Mouse (Mus musculus) neural tube, embryonic 12.5 days (tissue): ENCODE data around the gene Kif11. TPM values are rescaled to one million over a fixed set of nuclear protein-coding genes. Genes with fewer than 3 reads are reported as not detected.

Experiments used
- ATAC-seq: fragments of 200-750 bp; cut with Nextera tagmentation; 2 replicates; pipeline ENCODE4 v1.8.0; 2017; ENCODE audit warnings: low read depth, mild to moderate bottlenecking, moderate TSS enrichment, moderate library complexity; ENCODE audit not compliant: low FRiP score
- H3K27ac ChIP-seq: fragments of 300-500 bp; sonication (generic); 2 replicates; pipeline ENCODE4 v1.5.1; 2016
- H3K27me3 ChIP-seq: fragments of 300-500 bp; sonication (generic); replicated peaks from 2 replicates; pipeline ENCODE4 v1.6.1; 2016; ENCODE audit warnings: mild to moderate bottlenecking
- H3K36me3 ChIP-seq: fragments of 300-500 bp; sonication (generic); 2 replicates; pipeline ENCODE4 v1.6.1; 2016; ENCODE audit warnings: mild to moderate bottlenecking
- H3K4me1 ChIP-seq: fragments of 300-500 bp; sonication (generic); 2 replicates; pipeline ENCODE4 v1.6.1; 2016
- H3K4me2 ChIP-seq: fragments of 300-500 bp; sonication (generic); replicated peaks from 2 replicates; pipeline ENCODE4 v1.6.1; 2016; ENCODE audit warnings: mild to moderate bottlenecking
- H3K4me3 ChIP-seq: fragments of 300-500 bp; sonication (generic); 2 replicates; pipeline ENCODE4 v1.5.1; 2016
- H3K9ac ChIP-seq: fragments of 300-500 bp; sonication (generic); 2 replicates; pipeline ENCODE4 v1.6.1; 2016; ENCODE audit warnings: mild to moderate bottlenecking
- H3K9me3 ChIP-seq: fragments of 300-500 bp; sonication (generic); 2 replicates; pipeline ENCODE4 v1.6.1; 2016; ENCODE audit warnings: mild to moderate bottlenecking
- WGBS: fragments of 180-500 bp; shearing (Covaris S2); methylation state at CpG from one replicate; pipeline ENCODE4 v1.1.7; 2016; 5-methylcytosine and 5-hydroxymethylcytosine counted together
- polyA plus RNA-seq: library from polyadenylated mRNA; unstranded; fragments of >200 nt; fragmentation: Nextera tagmentation; extraction: Ambion mirVana; gene quantifications from 2 replicates; pipeline ENCODE4 v1.2.1, GENCODE M21; 2016

Kif11 gene
- polyA plus RNA-seq, 1 experiment from 2014 or later = 47.8 TPM

DNA sequence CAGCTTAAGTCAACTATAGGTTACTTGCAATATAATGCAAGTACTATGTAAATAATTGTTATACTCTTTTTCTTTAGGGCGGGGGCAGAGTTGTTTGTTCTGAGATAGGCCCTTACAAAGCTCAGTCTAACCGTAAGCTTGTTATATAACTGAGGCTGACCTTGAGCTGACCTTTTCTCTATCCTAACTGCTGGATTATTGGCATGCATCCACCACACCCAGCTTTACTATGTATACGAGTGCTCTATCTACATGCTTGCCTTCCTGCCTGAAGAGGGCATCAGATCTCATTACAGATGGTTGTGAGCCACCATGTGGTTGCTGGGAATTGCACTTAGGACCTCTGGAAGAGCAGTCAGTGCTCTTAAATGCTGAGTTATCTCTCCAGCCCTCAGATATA lies 9.9 kb downstream of the Kif11 start:
- Histone ChIP-seq H3K27ac (no peak overlapping the region), H3K4me1 (no peaks in the 10 kb centered on the region), H3K36me3 (peaks cover 27% of the 10 kb centered on the region), H3K9me3 (no peaks in the 10 kb centered on the region), H3K4me3 (no peak overlapping the region), H3K9ac (no peak overlapping the region), H3K4me2 (no peak overlapping the region), H3K27me3 (no peaks in the 10 kb centered on the region)
- ATAC-seq = no peak
- 85% methylated on average over 3 of the region's 3 CpGs for WGBS

GRCm38 (mm10) chr19:37391869-37392268 lies 15.7 kb downstream of the Kif11 start:
- Histone ChIP-seq H3K4me3 (no peak overlapping the region), H3K4me2 (no peak overlapping the region), H3K27ac (no peak overlapping the region), H3K27me3 (no peaks in the 10 kb centered on the region), H3K9ac (no peak overlapping the region), H3K9me3 (no peaks in the 10 kb centered on the region), H3K4me1 (no peaks in the 10 kb centered on the region), H3K36me3 (peaks cover 49% of the 10 kb centered on the region)
- 100% methylated on average over 3 of the region's 3 CpGs for WGBS
- no peak for ATAC-seq

DNA sequence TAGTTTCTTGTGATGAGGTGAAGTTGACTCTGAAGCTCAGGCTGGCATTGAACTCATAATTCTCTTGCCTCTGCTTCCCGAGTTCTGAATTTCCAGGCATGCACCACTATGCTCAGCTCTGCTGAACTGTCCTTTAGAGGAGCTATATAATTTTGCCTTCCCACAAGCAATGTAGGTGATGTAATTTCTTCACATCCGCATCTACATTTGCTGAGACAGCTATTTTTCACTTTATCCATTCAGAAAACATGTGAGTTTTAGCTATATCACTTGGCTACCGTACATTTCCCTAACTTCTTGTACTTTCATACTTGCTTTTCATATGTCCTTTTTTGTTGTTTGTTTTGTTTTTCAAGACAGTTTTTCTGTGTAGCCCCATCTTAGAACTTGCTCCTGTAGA lies 20.1 kb downstream of the Kif11 start:
- Histone ChIP-seq H3K9me3 (no peaks in the 10 kb centered on the region), H3K4me3 (no peak overlapping the region), H3K36me3 (peaks cover 49% of the 10 kb centered on the region), H3K4me1 (no peaks in the 10 kb centered on the region), H3K27me3 (no peaks in the 10 kb centered on the region), H3K9ac (no peak overlapping the region), H3K4me2 (no peak overlapping the region), H3K27ac (no peak overlapping the region)
- ATAC-seq = no peak
- WGBS = 95% methylated on average over 3 of the region's 3 CpGs

GRCm38 (mm10) chr19:37400936-37401335 lies 24.7 kb downstream of the Kif11 start:
- no peak overlapping the region for H3K4me2 ChIP-seq
- H3K4me3 ChIP-seq = no peak overlapping the region
- WGBS = 68% methylated on average over 6 of the region's 6 CpGs
- H3K4me1 ChIP-seq = no peaks in the 10 kb centered on the region
- no peaks in the 10 kb centered on the region for H3K9me3 ChIP-seq
- peaks cover 50% of the 10 kb centered on the region for H3K36me3 ChIP-seq
- H3K27ac ChIP-seq = no peak overlapping the region
- H3K27me3 ChIP-seq = no peaks in the 10 kb centered on the region
- no peak overlapping the region for H3K9ac ChIP-seq
- ATAC-seq = no peak

DNA sequence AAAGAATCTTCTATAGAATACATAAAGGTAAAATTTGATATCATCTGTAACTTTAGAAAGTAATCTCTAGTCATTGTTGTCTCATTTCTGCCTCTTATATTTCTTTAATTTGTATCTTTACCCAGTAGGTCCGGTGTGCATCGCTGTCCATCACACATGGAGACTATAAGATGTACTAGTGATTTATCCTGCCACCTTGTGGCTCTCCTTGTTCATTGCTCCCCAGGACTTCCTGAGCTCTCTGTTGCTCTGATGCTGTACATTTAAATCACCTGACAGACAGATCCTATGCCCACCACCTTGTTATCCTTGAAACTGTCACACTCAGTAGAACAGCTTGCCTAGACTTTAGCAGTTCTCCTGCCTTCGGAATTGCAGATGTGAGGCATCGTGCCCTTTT lies 42.1 kb downstream of the Kif11 start:
- WGBS = 89% methylated on average over 4 of the region's 4 CpGs
- H3K9ac ChIP-seq = no peak overlapping the region
- H3K4me3 ChIP-seq = no peak overlapping the region
- no peaks in the 10 kb centered on the region for H3K4me1 ChIP-seq
- no peak for ATAC-seq
- H3K9me3 ChIP-seq = no peaks in the 10 kb centered on the region
- no peaks in the 10 kb centered on the region for H3K27me3 ChIP-seq
- no peak overlapping the region for H3K4me2 ChIP-seq
- peaks cover 43% of the 10 kb centered on the region for H3K36me3 ChIP-seq
- no peak overlapping the region for H3K27ac ChIP-seq

DNA sequence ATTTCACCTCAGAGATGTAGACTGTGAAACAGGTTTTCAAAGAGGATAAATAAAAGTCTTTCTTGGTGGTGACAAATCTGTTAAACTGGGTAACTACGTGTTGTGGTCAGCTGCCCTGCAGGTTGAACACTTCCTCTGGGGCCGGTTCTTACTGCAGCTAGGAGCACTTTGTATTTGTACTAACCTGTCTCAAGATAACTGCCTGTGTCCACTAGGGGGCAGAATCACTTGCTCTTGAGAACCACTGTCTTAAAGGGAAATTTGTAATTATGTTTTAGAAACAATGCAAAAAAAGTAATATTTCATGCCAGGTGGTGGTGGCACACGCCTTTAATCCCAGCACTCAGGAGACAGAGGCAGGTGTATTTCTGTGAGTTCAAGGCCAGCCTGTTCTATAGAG lies 43.4 kb downstream of the Kif11 start:
- no peaks in the 10 kb centered on the region for H3K4me1 ChIP-seq
- WGBS = 60% methylated on average over 3 of the region's 3 CpGs

GRCm38 (mm10) chr19:37428589-37428988 lies 52.4 kb downstream of the Kif11 start:
- H3K4me1 ChIP-seq = no peaks in the 10 kb centered on the region
- no peaks in the 10 kb centered on the region for H3K9me3 ChIP-seq
- H3K36me3 ChIP-seq = no peaks in the 10 kb centered on the region
- no peak overlapping the region for H3K9ac ChIP-seq
- no peak for ATAC-seq
- H3K27ac ChIP-seq = no peak overlapping the region
- H3K4me3 ChIP-seq = no peak overlapping the region
- H3K4me2 ChIP-seq = no peak overlapping the region
- H3K27me3 ChIP-seq = peaks cover 33% of the 10 kb centered on the region
- WGBS = 85% methylated on average over 5 of the region's 5 CpGs

More for the DNA sequence above, 43.4 kb downstream of the Kif11 start:
- no peak overlapping the region for H3K4me3 ChIP-seq
- H3K9ac ChIP-seq = no peak overlapping the region
- H3K27ac ChIP-seq = no peak overlapping the region
- H3K9me3 ChIP-seq = no peaks in the 10 kb centered on the region
- no peak for ATAC-seq
- peaks cover 35% of the 10 kb centered on the region for H3K36me3 ChIP-seq
- no peak overlapping the region for H3K4me2 ChIP-seq
- no peaks in the 10 kb centered on the region for H3K27me3 ChIP-seq

DNA sequence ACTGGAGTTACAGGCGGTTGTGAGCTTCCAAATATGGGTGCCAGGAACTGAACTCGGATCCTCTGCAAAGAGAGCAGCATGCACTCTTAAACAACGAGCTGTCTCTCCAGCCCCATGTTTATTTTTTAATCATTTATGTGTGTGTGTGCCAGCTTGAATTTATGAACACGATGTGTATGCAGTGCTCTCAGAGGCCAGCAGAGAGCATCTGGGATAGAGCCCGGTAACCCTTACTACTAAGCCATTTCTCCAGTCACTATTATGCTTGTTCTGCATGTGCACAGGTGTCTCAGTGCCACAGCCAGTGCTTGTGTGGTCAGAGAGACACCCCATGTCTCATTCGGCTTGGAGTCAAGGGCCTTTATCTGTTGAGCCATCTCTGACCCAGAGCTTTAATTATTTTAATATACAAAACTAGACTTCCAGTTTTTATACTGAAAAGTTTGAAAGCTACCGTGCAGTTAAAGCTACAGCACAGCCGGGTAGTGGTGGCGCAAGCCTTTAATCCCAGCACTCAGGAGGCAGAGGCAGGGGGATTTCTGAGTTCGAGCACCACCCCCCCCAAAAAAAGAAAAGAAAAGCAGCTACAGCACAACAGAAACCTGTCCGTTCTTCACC lies 55.0 kb downstream of the Kif11 start:
- Histone ChIP-seq H3K9ac (no peak overlapping the region), H3K4me2 (no peak overlapping the region), H3K27me3 (peaks cover 60% of the 10 kb centered on the region), H3K36me3 (no peaks in the 10 kb centered on the region), H3K4me3 (no peak overlapping the region), H3K9me3 (no peaks in the 10 kb centered on the region), H3K4me1 (peaks cover 16% of the 10 kb centered on the region), H3K27ac (no peak overlapping the region)
- WGBS = 87% methylated on average over 11 of the region's 11 CpGs
- ATAC-seq = no peak

DNA sequence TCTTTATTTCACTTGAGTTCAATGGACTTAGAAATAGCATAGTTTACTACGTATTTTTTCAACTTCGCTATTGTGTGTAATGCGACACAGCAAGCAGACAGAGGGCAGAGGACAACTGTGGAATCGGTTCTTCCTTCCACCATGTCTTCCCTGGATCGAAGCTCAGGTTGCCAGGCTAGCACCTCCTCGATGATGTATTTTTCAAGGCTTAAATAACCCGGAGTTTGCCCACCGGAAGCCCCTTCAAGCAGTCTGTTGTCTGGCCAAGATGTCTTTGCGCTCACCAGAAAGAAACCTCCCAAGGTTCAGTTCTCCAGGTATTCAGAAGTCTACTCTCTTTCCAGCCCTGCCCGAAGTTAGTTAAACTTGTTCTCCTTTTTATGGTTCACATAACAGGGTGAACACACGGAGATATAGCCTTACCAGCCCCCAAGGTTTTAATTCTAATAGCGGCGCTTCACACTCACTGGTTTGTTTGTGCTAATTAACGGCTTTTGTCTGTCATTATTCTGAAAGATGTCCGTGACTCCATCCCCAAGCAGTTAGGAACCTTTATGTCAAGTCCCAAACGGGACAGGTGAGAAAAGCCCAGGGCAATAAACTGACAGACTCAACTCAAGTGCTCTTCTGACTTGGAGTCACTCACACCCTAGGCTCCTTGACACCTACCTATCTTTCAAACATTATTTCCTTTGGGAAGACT lies 56.8 kb downstream of the Kif11 start:
- no peaks in the 10 kb centered on the region for H3K9me3 ChIP-seq
- ATAC-seq = no peak
- 17% methylated on average over 16 of the region's 16 CpGs for WGBS
- H3K4me3 ChIP-seq = no peak overlapping the region
- no peaks in the 10 kb centered on the region for H3K36me3 ChIP-seq
- peaks cover 16% of the 10 kb centered on the region for H3K4me1 ChIP-seq
- no peak overlapping the region for H3K4me2 ChIP-seq
- H3K27ac ChIP-seq = no peak overlapping the region
- H3K27me3 ChIP-seq = peaks cover 78% of the 10 kb centered on the region
- no peak overlapping the region for H3K9ac ChIP-seq

DNA sequence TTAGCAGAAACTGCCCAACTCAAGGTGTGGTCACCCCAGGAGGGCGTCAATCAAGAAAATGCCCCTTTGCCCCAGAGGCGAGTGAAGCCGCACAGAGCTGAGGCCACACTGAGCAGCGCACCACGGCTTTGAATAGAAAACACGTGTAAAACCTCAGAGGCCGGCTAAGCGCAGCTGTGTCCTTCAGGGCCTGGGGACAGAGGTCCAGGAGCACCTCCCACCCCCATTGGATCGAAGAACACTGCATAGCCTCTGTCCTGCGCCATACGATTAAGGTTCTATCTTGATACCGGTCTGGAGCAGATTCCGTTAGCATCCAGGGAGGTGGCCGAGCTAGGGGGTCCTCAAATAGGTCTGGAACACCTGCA lies 57.7 kb downstream of the Kif11 start:
- H3K4me2 ChIP-seq = peak overlapping the region; percentile 64
- no peaks in the 10 kb centered on the region for H3K36me3 ChIP-seq
- no peak overlapping the region for H3K27ac ChIP-seq
- ATAC-seq = peak; percentile 45; the same call in 1 of the 2 replicates
- peaks cover 82% of the 10 kb centered on the region for H3K27me3 ChIP-seq
- 2% methylated on average over 14 of the region's 14 CpGs for WGBS
- H3K9ac ChIP-seq = no peak overlapping the region
- peak overlapping the region; percentile 39; the same call in 1 of the 2 replicates for H3K4me3 ChIP-seq
- peaks cover 16% of the 10 kb centered on the region for H3K4me1 ChIP-seq
- no peaks in the 10 kb centered on the region for H3K9me3 ChIP-seq

- no peaks in the 10 kb centered on the region for H3K9me3 ChIP-seq
- H3K9ac ChIP-seq = peak within 1 kb of the TSS; percentile 42; the same call in 1 of the 2 replicates
- peak within 1 kb of the TSS; percentile 39 for H3K4me3 ChIP-seq
- peak within 1 kb of the TSS; percentile 64 for H3K4me2 ChIP-seq
- H3K27me3 ChIP-seq = peaks cover 87% of the 10 kb centered on the region
- ATAC-seq = peak; percentile 52
- no peaks in the 10 kb centered on the region for H3K36me3 ChIP-seq
- peaks cover 16% of the 10 kb centered on the region for H3K4me1 ChIP-seq
- under 1% methylated on average over 76 of the region's 79 CpGs for WGBS
- no peak within 1 kb of the TSS for H3K27ac ChIP-seq
Observed at GRCm38 (mm10) chr19:37434263-37434951, 58.2 kb downstream of the Kif11 start, which contains the start of gene Hhex. Gene Hhex, plus strand, starts transcription at chr19:37434810.

DNA sequence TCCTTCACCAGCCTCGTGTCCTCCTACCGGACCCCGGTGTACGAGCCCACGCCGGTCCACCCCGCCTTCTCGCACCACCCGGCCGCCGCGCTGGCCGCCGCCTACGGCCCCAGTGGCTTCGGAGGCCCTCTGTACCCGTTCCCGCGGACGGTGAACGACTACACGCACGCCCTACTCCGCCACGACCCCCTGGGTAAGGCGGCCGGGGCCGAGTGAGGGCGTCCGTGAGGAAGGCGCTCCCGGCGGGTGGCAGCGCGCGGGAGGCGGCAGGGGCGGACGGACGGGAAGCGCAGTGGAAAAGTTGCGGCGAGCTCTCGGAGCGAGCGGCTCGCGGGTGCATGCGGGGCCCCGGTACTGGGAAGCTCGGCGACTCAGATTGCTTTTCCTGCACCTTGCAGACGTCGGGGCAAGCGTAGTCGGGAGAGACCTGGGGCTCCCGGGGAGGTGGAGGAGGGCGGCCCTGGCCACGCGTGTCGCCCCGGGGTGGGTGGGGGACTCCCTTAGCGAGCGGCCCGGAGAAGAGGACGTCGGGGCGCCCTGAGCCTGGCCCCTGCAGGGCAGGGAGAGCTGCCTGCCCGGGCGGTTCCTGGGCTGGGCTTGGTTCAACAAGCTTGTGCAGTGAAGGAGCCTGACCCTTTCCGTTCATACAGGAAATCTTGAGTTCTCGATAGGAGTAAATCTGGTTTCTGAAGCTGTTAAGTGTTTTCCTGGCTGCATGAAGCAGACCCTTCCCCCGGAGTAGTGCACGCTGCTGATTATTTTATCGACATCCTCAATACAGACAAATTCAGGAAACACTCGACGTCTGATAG lies 59.0 kb downstream of the Kif11 start:
- H3K27me3 ChIP-seq = peaks cover 90% of the 10 kb centered on the region
- H3K9me3 ChIP-seq = no peaks in the 10 kb centered on the region
- H3K4me1 ChIP-seq = peaks cover 16% of the 10 kb centered on the region
- no peak for ATAC-seq
- H3K27ac ChIP-seq = no peak overlapping the region
- H3K4me2 ChIP-seq = peak overlapping the region; percentile 64
- H3K4me3 ChIP-seq = peak overlapping the region; percentile 39
- 1% methylated on average over 77 of the region's 77 CpGs for WGBS
- H3K9ac ChIP-seq = peak overlapping the region; percentile 42; the same call in 1 of the 2 replicates
- no peaks in the 10 kb centered on the region for H3K36me3 ChIP-seq
